Mouse (Mus musculus): Measurements from ENCODE around the gene Zfp146.
"Not testable (repeated sequence)": the region's sequence is repeated elsewhere in the genome, so short reads cannot be mapped to it uniquely, and the experiment has no call there.

The Zfp146 gene

GRCm38 (mm10) chr7:30122188-30122530 lies 47.4 kb downstream of the Zfp146 start:
- no peak for DNase-seq (ENCODE audit: low spot score in 2 of 2)

GRCm38 (mm10) chr7:30121308-30122187 lies 48.0 kb downstream of the Zfp146 start, which contains the start of gene Zfp382:
Gene Zfp382, plus strand, starts transcription at chr7:30121942.
- peak; percentile 85 to 89 for DNase-seq (ENCODE audit: low spot score in 2 of 2)

GRCm38 (mm10) chr7:30117935-30118334 lies 51.6 kb downstream of the Zfp146 start:
- not testable (repeated sequence) for DNase-seq (ENCODE audit: low spot score in 2 of 2)

- no peak for DNase-seq (ENCODE audit: low spot score in 2 of 2)
Observed at GRCm38 (mm10) chr7:30116076-30116475, 53.5 kb downstream of the Zfp146 start.

Measured in urinary bladder, postnatal 4 days (tissue).